Mouse (Mus musculus): Measurements from ENCODE around the gene Slit3. TPM values are rescaled to one million over a fixed set of nuclear protein-coding genes. Genes with fewer than 3 reads are reported as not detected.

Gene Slit3
- polyA plus RNA-seq, 1 experiment, result 0.04 TPM

DNA sequence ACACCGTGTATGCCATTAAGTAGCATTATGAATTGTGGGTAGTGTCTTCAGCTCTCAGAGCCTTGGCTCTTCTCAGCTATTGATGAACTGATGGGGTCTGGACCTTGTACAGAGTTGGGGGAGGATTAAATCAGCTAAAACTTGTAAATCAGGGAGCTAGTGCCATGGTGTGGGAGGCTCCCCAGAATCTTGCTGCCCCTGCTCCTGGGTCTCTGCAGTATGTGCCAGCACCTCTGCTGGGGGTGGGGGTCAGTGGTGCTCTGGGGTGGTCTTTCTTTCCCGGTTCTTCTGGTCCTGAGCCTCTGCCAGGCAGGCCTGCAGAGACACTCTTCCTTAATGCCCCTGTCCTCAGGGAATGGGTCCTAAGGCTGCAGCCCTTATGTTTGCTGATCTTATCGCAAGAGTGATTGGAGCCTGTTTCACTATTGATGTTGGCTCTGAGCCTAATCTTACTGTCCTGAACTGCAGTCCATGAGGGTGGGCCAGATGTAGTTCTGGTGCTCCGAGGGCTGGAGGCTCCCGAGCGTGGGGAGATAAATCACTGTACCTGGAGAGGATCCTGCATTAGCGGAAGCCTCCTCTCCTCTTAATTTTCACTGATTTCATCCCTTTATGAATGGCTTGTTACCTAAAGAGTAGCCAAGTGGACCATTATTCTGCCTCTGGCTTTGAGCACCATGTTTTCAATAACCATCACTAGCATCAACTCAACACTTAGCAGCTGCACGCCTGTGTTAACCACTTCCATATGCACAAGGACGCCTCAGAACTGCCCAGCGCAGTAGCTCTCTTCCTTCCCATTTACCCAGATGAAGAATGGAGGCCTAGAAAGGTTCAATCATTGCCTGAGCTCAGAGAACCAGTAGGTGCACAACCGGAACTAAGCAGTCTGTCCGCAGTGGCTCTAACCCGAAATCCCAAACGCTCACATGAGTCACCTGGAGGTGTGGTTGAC, 90.0 kb downstream of the Slit3 start:
- peaks cover 15% of the 10 kb centered on the region; the same call in 1 of the 2 replicates for H3K9me3 ChIP-seq
- TF ChIP-seq GATA1 (IDR thresholded peaks at IDR 0.05; ENCODE audit: borderline replicate concordance, low read length), result no peak
- no peak for TF ChIP-seq FLI1 (IDR thresholded peaks at IDR 0.05; ENCODE audit: low read length)
- H3K36me3 ChIP-seq (replicated peaks; ENCODE audit: low read length), result no peaks in the 10 kb centered on the region

GRCm38 (mm10) chr11:35224025-35224424, 103.0 kb downstream of the Slit3 start:
- no peak overlapping the region for H3K4me3 ChIP-seq (replicated peaks)
- no peaks in the 10 kb centered on the region for H3K4me1 ChIP-seq
- TF ChIP-seq GATA1 (IDR thresholded peaks at IDR 0.05; ENCODE audit: borderline replicate concordance, low read length) (no peak), FLI1 (IDR thresholded peaks at IDR 0.05; ENCODE audit: low read length) (no peak)
- no peaks in the 10 kb centered on the region for H3K9me3 ChIP-seq
- H3K36me3 ChIP-seq (replicated peaks; ENCODE audit: low read length), result no peaks in the 10 kb centered on the region
- no peaks in the 10 kb centered on the region for H3K27me3 ChIP-seq (replicated peaks)

More for the DNA sequence above, 90.0 kb downstream of the Slit3 start:
- Histone ChIP-seq H3K4me1 (no peaks in the 10 kb centered on the region), H3K27me3 (replicated peaks) (no peaks in the 10 kb centered on the region), H3K4me3 (replicated peaks) (no peak overlapping the region)

DNA sequence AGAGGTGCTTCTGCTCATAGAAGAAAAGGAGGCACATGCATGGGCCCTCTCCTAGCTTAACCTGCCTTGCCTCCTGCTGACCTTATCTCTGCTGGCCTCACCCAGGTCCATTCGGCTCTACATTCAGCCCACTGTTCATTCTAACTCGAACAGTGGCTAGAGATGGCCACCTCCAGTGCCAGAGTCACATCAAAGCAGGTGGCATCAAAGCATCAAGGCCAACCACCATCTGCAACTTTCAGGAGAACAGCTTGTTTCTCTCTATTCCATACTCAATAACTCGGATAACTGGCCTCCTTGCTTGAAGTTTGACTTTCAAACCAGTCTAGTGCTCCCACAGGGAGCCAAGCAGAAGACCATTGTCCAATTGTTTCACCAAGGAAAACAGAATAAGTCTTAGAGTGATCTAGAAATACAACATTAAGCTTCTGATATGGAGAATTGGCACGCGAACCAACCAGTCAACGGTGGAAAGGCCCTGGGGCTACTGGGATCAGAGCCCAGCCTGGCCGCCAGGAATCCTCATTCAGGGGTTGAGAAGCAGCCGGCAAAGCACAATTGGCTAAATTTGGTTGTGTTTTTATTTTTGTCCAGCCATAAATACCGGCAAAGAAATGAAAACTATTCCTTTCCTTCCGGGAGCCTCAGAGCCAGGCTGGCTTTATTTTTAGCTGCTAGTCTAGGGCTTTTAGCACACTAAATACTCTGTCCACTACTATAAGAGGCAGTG, 110.5 kb downstream of the Slit3 start:
- Histone ChIP-seq H3K27me3 (replicated peaks) (no peaks in the 10 kb centered on the region), H3K9me3 (peaks cover 4% of the 10 kb centered on the region; the same call in 1 of the 2 replicates), H3K36me3 (replicated peaks; ENCODE audit: low read length) (no peaks in the 10 kb centered on the region), H3K4me3 (replicated peaks) (no peak overlapping the region), H3K4me1 (no peaks in the 10 kb centered on the region)
- TF ChIP-seq GATA1 (IDR thresholded peaks at IDR 0.05; ENCODE audit: borderline replicate concordance, low read length) (no peak), FLI1 (IDR thresholded peaks at IDR 0.05; ENCODE audit: low read length) (no peak)

DNA sequence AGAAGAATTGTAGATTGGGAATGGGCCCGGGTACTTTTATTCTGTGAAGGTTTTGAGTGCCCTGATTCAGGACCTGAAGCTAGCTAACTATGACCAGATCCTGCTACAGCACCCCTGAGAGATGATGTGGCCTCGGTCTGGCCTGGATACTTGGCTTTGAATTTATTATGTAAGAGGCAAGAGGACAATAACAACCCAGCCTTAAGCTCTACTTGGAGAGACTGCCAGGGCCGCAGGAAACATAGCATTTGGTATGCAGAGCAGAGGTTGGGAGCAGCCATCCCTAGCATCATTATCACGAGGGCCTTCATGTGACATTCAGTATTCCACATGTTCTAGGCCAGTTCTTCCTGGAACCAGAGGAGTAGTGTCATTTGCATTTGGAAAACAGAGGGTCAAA, 111.3 kb downstream of the Slit3 start:
- H3K27me3 ChIP-seq (replicated peaks), result no peaks in the 10 kb centered on the region
- no peaks in the 10 kb centered on the region for H3K4me1 ChIP-seq
- peaks cover 4% of the 10 kb centered on the region; the same call in 1 of the 2 replicates for H3K9me3 ChIP-seq
- H3K36me3 ChIP-seq (replicated peaks; ENCODE audit: low read length), result no peaks in the 10 kb centered on the region
- TF ChIP-seq GATA1 (IDR thresholded peaks at IDR 0.05; ENCODE audit: borderline replicate concordance, low read length), result no peak
- TF ChIP-seq FLI1 (IDR thresholded peaks at IDR 0.05; ENCODE audit: low read length), result no peak
- H3K4me3 ChIP-seq (replicated peaks), result no peak overlapping the region

DNA sequence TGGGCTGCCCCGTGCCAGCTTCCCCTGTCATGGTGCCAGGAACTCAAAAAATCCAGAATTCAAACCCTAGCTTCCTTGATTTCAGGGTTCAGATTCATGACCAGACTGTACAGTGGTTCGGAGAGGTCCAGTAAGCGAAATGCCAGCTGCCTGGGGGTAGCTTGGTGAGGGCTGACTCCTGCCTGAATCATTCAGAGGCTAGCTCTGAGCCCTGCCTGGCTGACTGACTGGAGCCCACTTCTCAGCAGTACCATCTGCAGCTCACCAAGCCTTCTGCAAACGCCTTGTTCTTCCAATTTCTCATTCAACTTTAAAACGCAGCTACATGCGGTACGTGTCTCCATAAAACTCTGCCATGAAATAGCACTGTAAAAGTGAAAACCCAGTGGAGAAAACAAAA, 120.4 kb downstream of the Slit3 start:
- no peaks in the 10 kb centered on the region for H3K27me3 ChIP-seq (replicated peaks)
- TF ChIP-seq GATA1 (IDR thresholded peaks at IDR 0.05; ENCODE audit: borderline replicate concordance, low read length), result no peak
- H3K36me3 ChIP-seq (replicated peaks; ENCODE audit: low read length), result no peaks in the 10 kb centered on the region
- no peak overlapping the region for H3K4me3 ChIP-seq (replicated peaks)
- H3K4me1 ChIP-seq, result no peaks in the 10 kb centered on the region
- peaks cover 5% of the 10 kb centered on the region; the same call in 1 of the 2 replicates for H3K9me3 ChIP-seq

- H3K9me3 ChIP-seq, result 0 out of 2 replicates have a peak, but pooled peaks cover under 1% of the 10 kb centered on the region
- TF ChIP-seq FLI1 (IDR thresholded peaks at IDR 0.05; ENCODE audit: low read length) (no peak), GATA1 (IDR thresholded peaks at IDR 0.05; ENCODE audit: borderline replicate concordance, low read length) (no peak)
- no peak overlapping the region for H3K4me3 ChIP-seq (replicated peaks)
- H3K36me3 ChIP-seq (replicated peaks; ENCODE audit: low read length), result no peaks in the 10 kb centered on the region
- H3K27me3 ChIP-seq (replicated peaks), result no peaks in the 10 kb centered on the region
- H3K4me1 ChIP-seq, result no peaks in the 10 kb centered on the region
These were observed 122.6 kb downstream of the Slit3 start for GRCm38 (mm10) chr11:35243597-35243996.

DNA sequence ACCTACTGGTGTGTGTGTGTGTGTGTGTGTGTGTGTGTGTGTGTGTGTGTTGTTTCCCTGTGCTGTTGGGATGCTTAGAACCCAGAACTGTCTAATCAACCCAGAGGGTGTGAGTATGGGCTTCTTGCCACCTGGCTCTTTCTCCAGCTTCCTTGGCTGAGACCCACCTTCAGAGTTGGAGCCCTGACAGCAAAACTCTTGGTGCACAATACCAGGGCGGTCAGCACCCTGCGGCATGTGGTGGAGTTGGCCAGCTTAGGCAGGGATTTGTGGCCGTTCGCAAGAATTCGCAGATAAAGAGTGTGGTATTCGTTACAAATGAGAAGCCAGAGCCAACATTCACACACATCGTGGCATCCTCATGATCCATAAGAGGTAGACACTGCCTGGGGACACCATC, 123.5 kb downstream of the Slit3 start:
- TF ChIP-seq FLI1 (IDR thresholded peaks at IDR 0.05; ENCODE audit: low read length) (no peak), GATA1 (IDR thresholded peaks at IDR 0.05; ENCODE audit: borderline replicate concordance, low read length) (no peak)
- Histone ChIP-seq H3K36me3 (replicated peaks; ENCODE audit: low read length) (no peaks in the 10 kb centered on the region), H3K4me3 (replicated peaks) (no peak overlapping the region), H3K27me3 (replicated peaks) (no peaks in the 10 kb centered on the region), H3K9me3 (no peaks in the 10 kb centered on the region), H3K4me1 (no peaks in the 10 kb centered on the region)

- H3K27me3 ChIP-seq (replicated peaks), result no peaks in the 10 kb centered on the region
- H3K4me3 ChIP-seq (replicated peaks), result no peak overlapping the region
- TF ChIP-seq FLI1 (IDR thresholded peaks at IDR 0.05; ENCODE audit: low read length) (no peak), GATA1 (IDR thresholded peaks at IDR 0.05; ENCODE audit: borderline replicate concordance, low read length) (no peak)
- H3K36me3 ChIP-seq (replicated peaks; ENCODE audit: low read length), result no peaks in the 10 kb centered on the region
- no peaks in the 10 kb centered on the region for H3K4me1 ChIP-seq
- H3K9me3 ChIP-seq, result no peaks in the 10 kb centered on the region
These were observed 125.6 kb downstream of the Slit3 start for GRCm38 (mm10) chr11:35246623-35247022.

DNA sequence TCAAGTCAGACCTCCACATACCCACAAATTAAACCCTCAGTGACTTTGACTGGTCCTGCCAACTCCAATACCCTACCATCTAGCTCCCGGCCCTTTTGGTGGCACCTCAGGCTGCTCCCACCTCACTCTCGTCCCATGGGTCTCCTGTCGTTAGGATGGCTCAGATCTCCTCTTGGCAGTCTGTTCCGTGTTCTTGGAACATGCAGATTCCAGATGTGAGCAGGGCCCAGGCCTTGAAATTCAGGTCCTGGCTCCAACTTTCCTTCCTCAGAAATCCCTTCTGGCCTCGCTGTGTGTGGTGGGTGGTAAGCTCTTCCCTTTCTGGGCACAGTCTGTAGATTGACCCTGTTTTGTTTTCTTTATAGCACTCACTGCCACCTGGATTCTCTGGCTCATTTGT, 127.1 kb downstream of the Slit3 start:
- Histone ChIP-seq H3K9me3 (no peaks in the 10 kb centered on the region), H3K4me1 (no peaks in the 10 kb centered on the region), H3K36me3 (replicated peaks; ENCODE audit: low read length) (no peaks in the 10 kb centered on the region), H3K27me3 (replicated peaks) (no peaks in the 10 kb centered on the region), H3K4me3 (replicated peaks) (no peak overlapping the region)
- TF ChIP-seq GATA1 (IDR thresholded peaks at IDR 0.05; ENCODE audit: borderline replicate concordance, low read length), result no peak
- no peak for TF ChIP-seq FLI1 (IDR thresholded peaks at IDR 0.05; ENCODE audit: low read length)
